Mouse (Mus musculus) 416B (cell line): ENCODE results near the gene Gm17509.

ENCODE experiments used
- DNase-seq: peaks from one replicate; pipeline ENCODE4 v3.0.0; 2011; ENCODE audit warnings: low read depth

The Gm17509 gene

DNA sequence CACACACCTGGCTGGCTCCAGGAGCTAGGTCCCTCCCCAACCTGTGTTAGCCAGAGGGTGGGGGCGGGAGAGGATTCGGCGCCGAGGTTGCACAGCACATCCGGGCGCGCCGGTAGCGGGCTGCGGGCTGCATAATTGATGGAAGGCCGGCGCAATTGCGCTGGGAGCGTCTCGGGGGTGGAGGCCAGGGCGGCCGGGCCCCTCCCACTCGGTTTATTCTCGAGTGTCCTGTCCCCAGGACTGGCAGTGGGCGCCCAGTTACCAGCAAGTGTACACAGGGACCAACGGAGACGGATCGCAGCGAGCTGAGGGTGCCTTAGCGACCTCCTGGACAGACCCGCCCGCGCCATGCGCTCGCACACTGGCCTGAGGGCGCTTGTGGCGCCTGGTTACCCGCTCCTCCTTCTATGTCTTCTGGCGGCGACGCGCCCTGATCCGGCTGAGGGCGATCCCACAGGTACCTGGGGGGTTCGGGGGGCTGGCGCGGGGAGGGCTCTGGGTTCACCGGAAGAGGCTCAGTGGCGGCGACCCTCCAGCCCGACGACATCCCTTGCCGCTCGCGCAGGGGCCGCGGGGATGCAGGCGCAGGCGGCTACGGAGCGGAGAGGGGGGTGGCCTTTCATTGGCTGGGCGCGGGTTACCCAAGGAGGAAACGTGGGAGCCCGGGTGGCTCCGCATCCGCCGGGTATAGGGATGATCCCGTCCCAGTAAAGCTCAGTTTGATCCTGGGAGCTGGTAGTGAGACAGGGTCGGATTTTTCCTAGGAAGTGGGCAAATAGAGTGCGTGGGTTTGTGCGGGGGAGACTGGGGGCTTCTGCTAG is at the start of gene Gm17509:
Gene Gm17509, minus strand, starts transcription at position 575 of the 821 bp plus-strand sequence.
- no peak for DNase-seq

DNA sequence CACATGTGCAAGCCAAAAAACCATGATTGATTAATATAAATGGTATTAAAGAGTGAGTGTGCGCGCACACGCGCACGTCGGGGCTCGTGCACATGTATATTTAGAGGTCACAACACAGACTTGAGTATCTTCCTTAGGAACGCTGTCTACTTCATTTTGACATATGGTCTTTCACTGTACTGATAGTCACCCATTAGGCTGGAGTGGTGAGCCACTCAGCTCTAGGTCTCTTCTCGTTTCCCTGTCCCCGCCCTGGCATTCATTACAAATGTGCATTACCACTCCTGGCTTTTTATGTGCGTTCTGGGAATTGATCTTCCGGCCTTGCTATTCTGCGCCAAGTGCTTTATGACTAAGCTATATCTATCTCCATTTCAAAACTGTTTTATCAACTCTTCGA is 47.1 kb upstream of the Gm17509 start:
- DNase-seq: no peak

DNA sequence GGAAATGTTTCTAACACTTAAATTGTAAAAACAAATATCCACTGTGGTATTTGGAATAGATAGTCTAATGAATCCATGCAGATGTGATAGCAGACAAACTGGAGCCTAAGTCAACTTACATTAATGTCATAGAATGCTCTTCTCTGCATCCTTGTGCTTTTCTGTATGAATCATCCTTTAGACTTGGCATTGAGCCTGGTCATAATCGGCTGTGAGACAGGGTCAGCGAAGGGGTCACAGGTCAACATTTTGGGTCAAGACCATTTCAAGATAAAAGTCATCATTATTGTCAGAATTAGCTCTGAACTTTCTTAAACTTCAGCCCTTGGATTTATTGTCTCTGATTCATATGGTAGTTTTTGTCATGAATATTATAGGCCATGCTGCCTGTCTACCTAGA is 45.3 kb upstream of the Gm17509 start:
- peak; percentile 32 for DNase-seq

DNA sequence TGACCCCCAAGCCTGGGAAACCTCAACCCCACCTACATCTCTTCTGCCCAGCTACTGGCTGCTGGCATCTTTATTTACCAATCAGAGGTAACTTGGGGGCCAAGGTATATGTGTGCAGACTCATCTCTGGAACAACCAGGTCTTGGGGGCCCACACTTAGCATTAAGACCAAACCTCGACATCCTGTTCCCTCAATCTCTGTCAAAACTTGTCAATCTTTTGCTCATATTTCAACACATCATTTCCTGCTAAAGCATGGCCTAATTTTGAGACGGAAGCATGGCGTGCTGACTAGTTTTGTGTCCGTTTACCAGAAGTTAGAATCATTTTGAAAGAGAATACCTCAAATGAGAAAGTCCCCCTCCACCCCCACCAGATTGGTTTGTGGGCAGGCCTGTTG is 39.8 kb upstream of the Gm17509 start:
- peak; percentile 87 for DNase-seq

DNA sequence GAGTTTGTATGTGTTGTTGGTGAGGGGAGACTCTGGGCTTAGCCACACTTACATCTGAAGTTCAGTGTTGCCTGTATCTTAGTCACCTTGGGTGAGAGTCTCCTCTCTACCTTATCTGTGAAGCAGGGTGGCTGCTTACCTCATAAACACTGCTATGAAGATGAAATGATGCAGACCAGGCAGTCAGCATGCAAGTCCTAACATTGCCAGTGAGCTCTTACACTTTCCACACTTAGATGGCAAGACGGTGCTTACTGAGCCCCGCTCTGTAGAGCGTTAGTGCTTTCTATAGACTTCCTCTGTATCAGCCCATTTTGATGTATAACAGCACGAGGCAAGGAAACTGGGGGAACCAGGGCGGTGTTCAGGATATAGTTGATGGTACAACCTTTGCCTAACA is 21.7 kb upstream of the Gm17509 start:
- DNase-seq: peak; percentile 28

DNA sequence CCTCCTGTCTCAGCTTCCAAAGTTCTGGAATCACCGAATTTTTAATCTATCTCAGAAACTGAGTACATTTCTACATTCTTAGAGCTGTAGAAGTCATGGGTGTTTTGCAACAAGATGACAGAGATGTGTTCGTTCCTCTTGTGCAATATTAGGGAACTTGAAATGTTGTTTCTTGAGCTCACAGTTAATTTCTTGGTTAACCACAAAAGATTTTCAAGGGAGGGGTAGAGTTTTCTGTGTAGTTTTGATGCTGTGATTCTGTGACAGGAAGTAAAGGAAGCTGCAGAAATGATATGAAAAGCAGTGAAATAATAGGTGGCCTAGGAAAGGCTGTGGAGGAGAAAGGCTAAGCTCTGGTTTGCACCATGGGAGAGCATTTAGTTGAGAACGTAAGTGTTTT is 21.2 kb upstream of the Gm17509 start:
- DNase-seq: peak; percentile 96

DNA sequence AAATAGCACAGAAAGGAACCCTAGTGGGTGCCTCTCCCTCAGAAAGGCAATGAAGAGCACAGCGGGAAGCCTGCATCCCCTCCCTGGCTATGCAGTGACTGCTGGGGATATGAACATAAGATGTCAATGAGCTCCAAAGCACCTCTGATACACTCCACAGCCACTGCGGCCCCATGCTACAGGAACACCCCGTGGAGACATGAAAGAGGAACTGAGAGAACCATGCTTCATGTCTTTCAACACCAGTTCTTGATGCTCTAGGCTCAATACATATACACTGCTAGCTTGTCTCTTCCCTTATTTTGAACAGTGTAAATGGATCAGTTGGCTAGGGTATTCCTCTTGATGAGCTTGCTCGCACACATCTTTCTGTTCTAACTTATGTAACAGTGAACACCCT is 16.2 kb upstream of the Gm17509 start:
- DNase-seq: peak; percentile 27

DNA sequence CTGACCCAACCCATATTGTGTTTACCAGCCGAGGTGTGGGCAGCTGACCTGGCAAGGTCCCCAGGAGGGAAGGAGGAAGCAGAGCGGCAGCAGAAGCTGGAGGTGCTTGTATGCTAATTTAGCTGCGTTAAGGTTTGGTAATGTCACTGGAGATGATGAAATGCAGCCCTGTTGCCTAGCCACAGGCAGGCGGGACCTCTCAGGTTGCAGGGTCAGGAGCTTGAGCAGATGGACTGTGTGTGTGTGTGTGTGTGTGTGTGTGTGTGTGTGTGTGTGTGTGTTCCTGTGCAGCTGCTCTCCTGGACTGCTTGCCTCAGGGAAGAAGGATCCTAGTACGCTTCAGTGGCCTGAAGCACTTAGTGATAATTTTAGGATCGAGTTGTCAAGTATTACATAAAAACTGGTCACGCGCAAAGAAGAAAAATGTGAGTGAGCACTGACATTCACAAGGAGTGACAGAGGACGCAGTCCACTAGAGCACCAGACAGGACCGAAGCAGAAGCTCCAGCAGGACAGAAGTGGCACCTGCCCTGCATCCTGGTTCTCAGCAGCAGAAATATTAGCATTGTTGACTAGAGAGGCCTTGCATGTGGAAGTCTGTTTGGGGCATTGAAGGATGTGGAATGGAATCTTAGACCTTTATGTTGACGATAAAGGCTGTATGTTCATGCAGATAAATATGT is 14.8 kb upstream of the Gm17509 start:
- DNase-seq: peak; percentile 94

DNA sequence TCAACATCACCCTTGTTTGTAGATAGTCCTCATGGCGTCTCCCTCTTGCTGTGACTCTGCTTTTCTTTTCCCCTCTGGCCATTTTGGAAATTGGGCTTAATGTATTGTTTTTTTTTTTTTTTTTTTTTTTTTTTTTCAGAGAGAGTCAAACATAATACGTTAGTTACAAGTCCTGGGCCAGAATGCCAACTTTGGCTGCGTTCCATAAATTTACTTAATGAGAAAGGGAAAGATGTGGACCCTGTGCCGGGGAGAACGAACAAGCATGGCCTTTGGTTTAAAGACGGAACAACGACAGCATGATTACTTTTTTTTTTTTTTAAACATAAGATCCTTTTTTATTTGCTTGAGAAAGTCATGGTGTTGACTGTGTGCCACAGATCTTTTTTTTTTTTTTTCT is 13.6 kb upstream of the Gm17509 start:
- no peak for DNase-seq

DNA sequence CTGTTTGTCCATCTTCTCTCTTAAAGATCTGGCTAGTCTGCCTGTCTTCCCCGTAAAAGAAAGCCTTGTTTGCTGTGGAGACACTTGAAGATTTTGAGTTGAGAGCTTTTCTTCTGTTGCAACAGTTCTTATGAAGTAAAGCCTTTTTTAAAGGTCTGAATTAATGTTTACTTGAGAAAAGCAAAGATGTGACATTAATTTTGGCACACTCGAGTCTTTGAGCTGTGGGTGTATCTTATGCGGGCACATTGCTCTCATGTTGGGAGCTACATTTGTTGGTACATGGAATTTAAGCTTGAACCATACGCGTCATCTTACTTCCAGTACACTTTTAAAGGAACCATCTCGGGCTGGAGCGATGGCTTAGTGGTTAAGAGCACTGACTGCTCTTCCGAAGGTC is 12.9 kb upstream of the Gm17509 start:
- no peak for DNase-seq

DNA sequence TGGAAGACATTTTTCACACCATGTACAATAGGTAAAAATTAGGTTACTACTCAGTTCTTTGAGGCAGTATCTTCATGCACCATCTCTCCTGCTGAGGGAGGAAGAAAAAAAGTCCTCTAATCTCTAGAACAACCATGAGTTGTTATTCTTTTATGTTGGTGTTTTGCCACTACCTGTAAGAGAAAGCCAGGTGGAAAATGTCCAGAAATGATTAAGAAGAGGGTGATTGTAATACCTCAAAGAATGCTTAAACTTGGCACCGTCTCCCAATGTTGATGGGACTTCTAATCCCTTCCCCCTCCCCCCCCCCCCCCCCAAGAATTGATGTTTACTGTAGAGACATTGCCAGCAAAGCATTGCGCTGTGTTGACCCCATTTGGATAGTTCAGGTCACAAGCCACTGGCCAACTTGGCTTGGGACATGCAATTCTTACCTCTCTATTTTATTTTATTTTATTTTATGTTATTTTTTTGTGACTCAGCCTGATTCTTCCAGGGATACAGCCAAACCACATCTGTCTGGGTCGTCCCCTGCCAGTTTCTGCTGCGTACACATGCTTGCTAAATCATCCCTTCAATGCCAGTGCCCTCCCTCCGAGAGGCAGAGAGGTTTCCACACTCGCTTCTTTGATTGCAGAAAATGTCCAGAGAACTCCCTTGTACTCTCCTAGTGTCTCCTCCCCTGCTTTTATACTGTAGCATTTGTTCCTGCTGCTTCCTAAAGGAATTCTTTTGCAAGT is 9.7 kb upstream of the Gm17509 start:
- no peak for DNase-seq

DNA sequence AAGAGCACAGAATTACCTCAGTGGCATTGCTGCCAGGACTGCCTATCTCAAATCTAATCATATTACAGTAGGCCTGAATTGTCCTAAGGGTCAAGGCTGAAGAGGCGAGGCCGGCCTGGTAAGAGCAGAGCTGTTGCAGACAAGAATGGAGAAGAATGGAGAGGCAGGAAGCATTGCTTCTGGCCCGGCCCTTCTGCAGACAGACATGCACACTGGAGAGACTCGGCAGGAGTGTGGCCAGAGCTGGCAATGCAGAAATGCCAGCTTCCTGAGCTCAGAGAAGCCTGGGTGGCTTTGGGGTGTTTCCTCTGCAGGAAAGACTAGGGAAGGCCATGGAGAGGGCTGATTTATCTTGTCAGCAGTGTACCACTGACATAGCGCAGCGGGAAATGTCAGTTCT is 4.7 kb upstream of the Gm17509 start:
- no peak for DNase-seq

DNA sequence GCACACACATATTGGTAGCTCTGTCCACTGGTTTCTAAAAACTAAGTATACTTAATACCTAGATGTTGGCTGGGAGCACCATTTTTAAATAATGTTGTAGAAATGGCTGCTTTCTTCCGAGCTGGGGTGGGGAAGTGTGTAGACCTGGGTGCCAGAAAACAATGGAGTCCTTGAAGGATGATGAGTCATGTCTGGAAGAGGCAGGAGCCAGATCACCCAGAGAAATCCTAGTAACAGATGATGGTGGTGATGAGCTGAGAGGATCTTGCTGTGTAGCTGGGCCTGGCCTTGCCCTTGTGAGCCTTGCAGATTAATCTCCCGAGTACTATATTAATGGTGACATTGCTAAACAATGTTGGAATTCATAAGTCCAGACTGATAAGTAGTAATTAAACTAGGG is 4.0 kb upstream of the Gm17509 start:
- no peak for DNase-seq

DNA sequence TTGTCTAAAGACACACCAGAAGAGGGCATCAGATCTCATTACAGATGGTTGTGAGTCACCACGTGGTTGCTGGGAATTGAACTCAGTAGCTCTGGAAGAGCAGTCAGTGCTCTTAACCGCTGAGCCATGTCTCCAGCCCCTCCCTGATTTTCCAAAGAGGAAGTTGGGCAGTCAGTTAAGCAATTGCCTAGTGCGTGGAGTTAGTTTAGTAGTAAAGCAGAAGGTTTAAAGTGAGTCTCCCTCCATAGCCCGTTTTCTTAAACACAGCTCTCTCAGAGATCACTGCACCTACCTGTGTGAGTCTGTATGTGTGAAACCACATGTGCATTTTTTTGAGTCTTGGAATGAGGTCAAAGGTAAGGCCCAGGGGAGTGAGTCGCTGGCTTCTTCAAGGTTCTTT is 2.2 kb upstream of the Gm17509 start:
- DNase-seq: peak; percentile 69

DNA sequence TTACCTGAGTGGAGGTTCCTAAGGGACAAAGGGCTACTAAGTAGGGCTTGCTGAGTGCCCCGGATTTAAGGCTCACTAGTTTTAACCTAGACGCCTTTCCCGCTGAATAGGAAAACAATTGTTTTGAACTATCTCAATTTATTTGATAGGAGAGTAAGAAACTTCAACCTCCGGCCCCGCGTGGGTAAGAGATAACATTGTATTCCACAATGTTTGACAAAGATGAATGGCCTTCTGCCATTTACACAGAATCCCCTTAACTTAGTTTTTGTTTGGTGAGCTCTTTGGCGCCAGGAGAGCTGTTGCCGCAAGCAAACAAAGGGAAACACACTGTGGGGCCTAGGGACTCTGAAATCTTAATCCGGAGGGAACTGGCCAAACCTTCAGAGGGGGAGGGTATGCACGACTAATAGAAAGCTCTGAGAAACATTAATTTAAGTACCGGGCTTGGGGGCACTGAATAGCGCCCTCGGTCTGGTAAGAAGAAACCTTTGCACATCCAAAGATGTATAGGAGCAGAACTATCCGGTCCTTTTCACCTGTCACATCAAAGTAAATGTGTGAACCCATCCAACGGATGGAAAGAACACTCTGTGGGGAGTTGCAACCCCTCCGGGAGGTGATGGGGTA is 889 bp downstream of the Gm17509 start:
- DNase-seq: no peak

DNA sequence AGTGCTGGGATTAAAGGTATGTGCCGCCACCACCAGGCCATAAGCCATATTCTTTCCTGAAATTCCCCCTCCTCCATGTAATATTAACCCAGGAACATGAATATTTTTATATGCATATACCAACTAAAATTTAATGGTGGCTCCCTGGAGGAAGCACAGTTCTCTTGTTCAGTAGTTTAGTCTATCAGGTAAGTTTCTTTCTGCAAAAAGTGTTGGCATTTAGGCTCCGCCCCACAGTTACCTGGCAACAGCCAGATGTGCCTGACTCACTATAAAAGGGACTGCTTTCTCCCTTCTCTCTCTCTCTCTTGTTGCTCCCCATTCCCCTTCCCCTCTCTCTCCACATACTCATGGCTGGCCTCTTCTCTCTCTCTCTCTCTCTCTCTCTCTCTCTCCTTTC is 2.8 kb downstream of the Gm17509 start:
- no peak for DNase-seq

DNA sequence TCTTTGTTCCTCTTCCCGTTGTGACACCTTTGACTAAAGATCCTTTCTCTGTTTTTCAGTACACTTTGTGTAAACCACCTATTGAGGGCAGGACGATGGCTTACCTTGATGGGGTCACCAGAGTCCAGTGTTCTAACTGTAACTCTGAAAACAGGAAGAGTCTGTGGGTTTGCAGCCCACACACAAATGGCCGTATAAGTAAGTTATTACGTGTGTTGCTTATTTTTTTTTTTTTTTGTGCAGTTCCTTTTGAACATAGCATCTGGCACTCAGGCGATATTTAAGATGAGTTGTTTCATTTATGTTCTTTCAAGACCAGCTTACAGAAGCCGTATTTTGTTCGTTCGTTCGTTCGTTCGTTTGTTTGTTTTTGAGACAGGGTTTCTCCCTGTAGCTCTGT is 3.3 kb downstream of the Gm17509 start:
- DNase-seq: no peak

DNA sequence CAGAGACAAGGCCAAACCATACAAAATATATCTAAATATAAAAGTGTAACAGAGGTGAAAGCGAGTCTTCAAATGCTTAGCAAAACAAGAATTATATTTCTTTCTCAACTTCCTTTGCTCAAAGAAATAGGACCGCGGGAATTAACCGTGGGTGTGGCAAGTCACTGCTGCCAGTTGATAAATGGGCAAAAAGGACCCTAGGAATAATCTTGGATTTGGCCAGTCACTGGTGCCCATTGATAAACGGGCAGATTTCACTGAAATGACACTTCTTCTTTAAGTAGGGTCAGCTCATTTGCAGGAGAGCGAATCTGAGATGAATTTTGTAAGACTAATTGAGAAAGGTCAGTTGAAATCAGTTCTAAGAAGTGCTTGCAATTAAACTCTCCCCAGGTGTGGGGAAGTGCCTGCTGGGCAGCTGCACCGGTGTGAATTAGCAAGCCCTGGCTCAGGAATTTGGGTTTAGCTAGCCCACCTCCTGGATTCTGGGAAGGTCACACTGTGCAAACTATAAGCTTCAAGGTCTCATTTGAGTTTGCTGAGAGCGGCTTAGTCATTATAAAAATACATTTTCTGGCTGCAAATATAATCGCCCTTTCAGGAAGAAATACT is 4.0 kb downstream of the Gm17509 start:
- no peak for DNase-seq

DNA sequence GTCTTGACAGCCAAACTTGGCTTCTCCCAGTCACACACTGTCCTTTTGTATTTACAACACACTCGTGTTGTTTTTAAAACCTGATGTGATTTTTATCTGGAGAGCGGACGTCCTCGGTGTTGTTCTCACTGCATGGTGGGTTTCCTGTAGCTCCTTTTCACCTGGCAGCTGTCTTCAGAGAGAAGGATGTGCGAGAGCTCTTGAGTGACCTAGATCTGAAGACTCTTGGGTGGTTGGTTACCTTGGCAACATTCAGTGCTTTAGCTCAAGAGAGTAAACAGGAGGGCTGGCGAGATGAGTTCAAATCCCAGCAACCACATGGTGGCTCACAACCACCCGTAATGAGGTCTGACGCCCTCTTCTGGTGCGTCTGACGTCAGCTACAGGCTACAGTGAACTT is 4.7 kb downstream of the Gm17509 start:
- no peak for DNase-seq

DNA sequence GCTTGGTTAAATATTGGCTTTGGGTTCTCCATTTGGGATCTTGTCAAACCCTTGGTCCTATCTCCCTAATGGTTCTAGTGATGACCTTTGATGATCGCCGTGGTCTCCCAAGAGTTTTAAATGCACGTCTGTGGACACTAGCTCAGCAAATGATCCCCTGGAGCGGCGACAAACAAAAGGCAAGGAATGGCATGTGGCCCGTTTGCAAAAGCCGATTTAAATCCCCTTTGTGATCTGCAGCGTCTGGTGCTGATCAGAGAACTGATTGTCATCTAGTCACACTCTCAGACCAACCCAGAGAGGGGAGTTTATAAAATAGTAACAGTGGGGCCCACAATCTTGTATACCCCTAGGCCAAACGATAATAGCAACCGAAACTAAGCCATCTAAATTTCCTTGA is 5.4 kb downstream of the Gm17509 start:
- DNase-seq: no peak

DNA sequence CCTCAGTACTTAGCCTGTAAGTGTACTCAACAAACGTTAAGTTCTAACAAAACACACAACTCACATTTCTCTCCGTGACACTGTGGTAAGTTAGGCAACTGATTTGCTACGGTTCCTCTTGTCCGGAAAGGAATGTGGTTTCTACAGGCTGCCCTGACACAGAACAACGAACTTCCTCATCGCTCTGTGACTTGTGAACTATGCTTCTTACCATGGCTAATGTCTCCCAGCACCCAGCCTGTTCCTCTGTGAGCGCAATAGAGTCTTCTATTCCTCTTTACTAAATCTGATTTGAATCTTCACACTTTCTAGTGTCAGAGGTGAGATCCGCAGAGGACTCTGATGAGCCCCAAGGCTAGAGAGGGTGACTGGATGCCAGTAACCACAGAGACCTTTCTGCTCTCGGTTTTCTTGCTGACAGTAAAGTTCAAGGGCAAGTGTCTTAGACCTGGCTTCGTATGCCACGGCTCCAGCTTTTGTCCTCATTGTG is 9.4 kb downstream of the Gm17509 start:
- DNase-seq: peak; percentile 94

DNA sequence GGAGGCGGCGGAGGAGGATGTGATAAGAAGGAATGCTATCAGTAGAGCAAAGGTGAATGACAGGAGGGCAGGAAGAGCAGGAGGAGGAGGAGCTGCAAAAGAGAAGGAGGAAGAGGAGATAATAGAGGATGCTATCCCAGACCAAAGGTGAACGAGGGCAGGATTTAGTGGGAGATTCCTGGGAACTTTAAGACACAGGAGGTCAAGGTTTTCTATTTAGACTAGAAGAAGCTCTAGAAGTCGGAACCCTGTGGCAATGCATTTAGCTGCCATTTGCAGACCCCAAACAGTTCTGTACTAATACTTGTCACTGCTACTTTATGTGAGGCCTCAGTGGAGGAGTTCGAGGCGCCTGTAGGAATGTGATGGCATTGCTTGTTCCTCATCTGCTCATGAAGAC is 12.6 kb downstream of the Gm17509 start, which contains the start of gene Emb:
Gene Emb, plus strand, starts transcription at position 301 of the 400 bp plus-strand sequence.
- no peak for DNase-seq
